Mouse (Mus musculus) liver, postnatal 0 days (tissue): Measurements from ENCODE around the gene Lrp2bp.

Experiments used
- CTCF ChIP-seq: sonication (generic); IDR thresholded peaks from 2 replicates; pipeline ENCODE4 v1.5.1; 2016; ENCODE audit warnings: antibody characterized with exemption, low read depth
- EP300 ChIP-seq: IDR thresholded peaks from 2 replicates; pipeline ENCODE4 v1.6.1; 2016; ENCODE audit warnings: antibody characterized with exemption, low read depth, mild to moderate bottlenecking

GRCm38 (mm10) chr8:45999138-45999783, at the start of gene Lrp2bp:
- no peak; the same call in 1 of the 2 replicates for TF ChIP-seq CTCF
- no peak for TF ChIP-seq EP300
